Mouse (Mus musculus): ENCODE results near the gene Nrp1.

Gene Nrp1

GRCm38 (mm10) chr8:128358406-128358755, at the start of gene Nrp1:
Gene Nrp1, plus strand, starts transcription at chr8:128358604.
- peak; percentile 36 for DNase-seq (ENCODE audit: low read depth, low spot score)

- no peak for DNase-seq (ENCODE audit: low read depth, low spot score)
Observed at GRCm38 (mm10) chr8:128320797-128321196, 37.6 kb upstream of the Nrp1 start.

- no peak for DNase-seq (ENCODE audit: low read depth, low spot score)
Observed at GRCm38 (mm10) chr8:128327281-128327680, 31.1 kb upstream of the Nrp1 start.

- DNase-seq (ENCODE audit: low read depth, low spot score): no peak
Observed at GRCm38 (mm10) chr8:128327922-128328321, 30.5 kb upstream of the Nrp1 start.

- DNase-seq (ENCODE audit: low read depth, low spot score): no peak
Observed at GRCm38 (mm10) chr8:128329502-128329901, 28.9 kb upstream of the Nrp1 start.

- DNase-seq (ENCODE audit: low read depth, low spot score): no peak
Observed at GRCm38 (mm10) chr8:128335976-128336375, 22.4 kb upstream of the Nrp1 start.

GRCm38 (mm10) chr8:128338951-128339350, 19.5 kb upstream of the Nrp1 start:
- DNase-seq (ENCODE audit: low read depth, low spot score): no peak

- no peak for DNase-seq (ENCODE audit: low read depth, low spot score)
Observed at GRCm38 (mm10) chr8:128339521-128339920, 18.9 kb upstream of the Nrp1 start.

GRCm38 (mm10) chr8:128350405-128350804, 8.0 kb upstream of the Nrp1 start:
- no peak for DNase-seq (ENCODE audit: low read depth, low spot score)

GRCm38 (mm10) chr8:128351211-128351610, 7.2 kb upstream of the Nrp1 start:
- DNase-seq (ENCODE audit: low read depth, low spot score): no peak

- no peak for DNase-seq (ENCODE audit: low read depth, low spot score)
Observed at GRCm38 (mm10) chr8:128352821-128353220, 5.6 kb upstream of the Nrp1 start.

- no peak for DNase-seq (ENCODE audit: low read depth, low spot score)
Observed at GRCm38 (mm10) chr8:128353999-128354398, 4.4 kb upstream of the Nrp1 start.

GRCm38 (mm10) chr8:128355091-128355490, 3.3 kb upstream of the Nrp1 start:
- no peak for DNase-seq (ENCODE audit: low read depth, low spot score)

GRCm38 (mm10) chr8:128356170-128356569, 2.2 kb upstream of the Nrp1 start:
- no peak for DNase-seq (ENCODE audit: low read depth, low spot score)

GRCm38 (mm10) chr8:128356796-128357539, 1.4 kb upstream of the Nrp1 start:
- DNase-seq (ENCODE audit: low read depth, low spot score): no peak

- no peak for DNase-seq (ENCODE audit: low read depth, low spot score)
Observed at GRCm38 (mm10) chr8:128357540-128358405, 631 bp upstream of the Nrp1 start.

- no peak for DNase-seq (ENCODE audit: low read depth, low spot score)
Observed at GRCm38 (mm10) chr8:128358756-128359520, 534 bp downstream of the Nrp1 start.

GRCm38 (mm10) chr8:128359521-128360318, 1.3 kb downstream of the Nrp1 start:
- DNase-seq (ENCODE audit: low read depth, low spot score): no peak

- DNase-seq (ENCODE audit: low read depth, low spot score): no peak
Observed at GRCm38 (mm10) chr8:128361343-128361870, 3.0 kb downstream of the Nrp1 start.

- peak; percentile 48 for DNase-seq (ENCODE audit: low read depth, low spot score)
Observed at GRCm38 (mm10) chr8:128362940-128363595, 4.7 kb downstream of the Nrp1 start.
